Mouse (Mus musculus) ES-Bruce4 (cell line): ENCODE measurements at regions not wholly inside any gene's neighbourhood (a gene's known extent, or its start where the extent isn't known, plus 50 kb on each side); places are given as distances from the start of the nearest gene placed in this dataset.

Source experiments
- CTCF ChIP-seq: IDR thresholded peaks from one replicate; pipeline ENCODE4 v1.8.1; 2011; ENCODE audit warnings: low read depth, low read length
- POLR2A ChIP-seq: IDR thresholded peaks from one replicate; pipeline ENCODE4 v1.8.1; 2011; ENCODE audit warnings: low read length; ENCODE audit not compliant: insufficient read depth

GRCm38 (mm10) chr7:83077035-83077918 lies 210.1 kb downstream of the Mex3b start:
- TF ChIP-seq CTCF, result no peak
- TF ChIP-seq POLR2A, result no peak
